In genomic region chr11:95688515-95688914, GRCm38 (mm10) we compare ENCODE assay signal across 7 mouse cellular contexts. TPM values are rescaled to one million over a fixed set of nuclear protein-coding genes. Genes with fewer than 3 reads are reported as not detected.
DNase-seq lines count a peak whose midpoint lies in the region; ATAC-seq lines count a peak whose summit lies in the region.

No protein-coding gene starts in this region.

- no peak overlapping the region for H3K4me3 ChIP-seq in heart, embryonic 14.5 days (ENCODE audit: control insufficient read depth in 1 of 2, insufficient read depth in 1 of 2, low read depth in 1 of 2, low read length in 2 of 2)

- DNase-seq in CD8-positive naive resting alpha-beta T cell, adult 2 months (ENCODE audit: low read depth in 2 of 2, low spot score in 2 of 2): peak; percentile 13 to 25
- peak; percentile 60 to 72 for DNase-seq in kidney, postnatal 36 days
- DNase-seq in neural tube, embryonic 10.5 days (ENCODE audit: extremely low spot score, low spot score): no peak
- DNase-seq in ovary, postnatal 14 days (ENCODE audit: low spot score): no peak

- H3K27ac ChIP-seq in heart, embryonic 14.5 days (replicated peaks in 1 of 2; ENCODE audit: control insufficient read depth in 1 of 2, insufficient read depth in 1 of 2, low read depth in 2 of 2, low read length in 2 of 2): peak overlapping the region; percentile 21 to 46

- H3K27me3 ChIP-seq in heart, embryonic 14.5 days (ENCODE audit: control insufficient read depth, insufficient read depth, low read length): no peaks in the 10 kb centered on the region

- ATAC-seq in activated CD4-positive, CD25-positive, alpha-beta regulatory T cell, adult 4 months: peak; percentile 87
- ATAC-seq in heart, embryonic 14.5 days (ENCODE audit: insufficient number of reproducible peaks, insufficient read depth, low FRiP score, low read depth): 0 out of 2 replicates have a peak, but pooled peaks have one; percentile 27
- ATAC-seq in megakaryocyte progenitor cell, adult 5-6 weeks (replicated peaks; ENCODE audit: poor library complexity): peak; percentile 70

- WGBS in heart, embryonic 14.5 days: 41% methylated on average over 6 of the region's 6 CpGs

- H3K9ac ChIP-seq in heart, embryonic 14.5 days (ENCODE audit: low read length): 0 out of 2 replicates have a peak overlapping the region, but pooled peaks have one; percentile 1

- no peaks in the 10 kb centered on the region for H3K9me3 ChIP-seq in heart, embryonic 14.5 days (ENCODE audit: control insufficient read depth, low read length)

- peaks cover 12 to 16% of the 10 kb centered on the region in 2 experiments for H3K4me1 ChIP-seq in heart, embryonic 14.5 days (ENCODE audit: control insufficient read depth in 2 of 2, insufficient read depth in 2 of 2, low read length in 2 of 2)

- peak overlapping the region; percentile 41 for H3K4me2 ChIP-seq in heart, embryonic 14.5 days (ENCODE audit: low read length)

- no peaks in the 10 kb centered on the region for H3K36me3 ChIP-seq in heart, embryonic 14.5 days (ENCODE audit: control insufficient read depth, insufficient read depth, low read length)

RNA-seq across cellular contexts. Expression of gene Phb, which starts 21.8 kb away (rescaled TPM):
- polyA plus RNA-seq in activated CD4-positive, CD25-positive, alpha-beta regulatory T cell, adult 4 months (2017; shearing (Covaris generic)): 100 to 1,000 TPM; 131 to 144 TPM
- 269 and 291 TPM in 2 replicates for polyA plus RNA-seq in heart, embryonic 14.5 days (2014; fragmentation: Nextera tagmentation; extraction: Ambion mirVana)
- 82.1 and 87.0 TPM in 2 replicates for total RNA-seq in megakaryocyte progenitor cell, adult 5-6 weeks (2015)
- total RNA-seq in megakaryocyte progenitor cell, adult 5-6 weeks (2017): 119 and 128 TPM in 2 replicates

RNA-seq across cellular contexts. Expression of gene Zfp652, which starts 24.0 kb away (rescaled TPM):
- 10 to 100 TPM in 1 of 2 experiments, 1 to 10 TPM in 1; 9.6 to 13.0 TPM for polyA plus RNA-seq in activated CD4-positive, CD25-positive, alpha-beta regulatory T cell, adult 4 months (2017; shearing (Covaris generic))
- 5.5 and 6.7 TPM in 2 replicates for polyA plus RNA-seq in heart, embryonic 14.5 days (2014; fragmentation: Nextera tagmentation; extraction: Ambion mirVana)
- 30.1 and 37.2 TPM in 2 replicates for total RNA-seq in megakaryocyte progenitor cell, adult 5-6 weeks (2015)
- 20.9 and 29.1 TPM in 2 replicates for total RNA-seq in megakaryocyte progenitor cell, adult 5-6 weeks (2017)

RNA-seq across cellular contexts. Expression of gene B130006D01Rik, which starts 34.9 kb away (rescaled TPM):
- polyA plus RNA-seq in activated CD4-positive, CD25-positive, alpha-beta regulatory T cell, adult 4 months (2017; shearing (Covaris generic)): 1 to 10 TPM; 3.9 to 4.9 TPM
- polyA plus RNA-seq in heart, embryonic 14.5 days (2014; fragmentation: Nextera tagmentation; extraction: Ambion mirVana): 0.91 and 1.1 TPM in 2 replicates
- 2.1 and 2.5 TPM in 2 replicates for total RNA-seq in megakaryocyte progenitor cell, adult 5-6 weeks (2015)
- 1.2 and 1.9 TPM in 2 replicates for total RNA-seq in megakaryocyte progenitor cell, adult 5-6 weeks (2017)

Comparison
In these comparisons a context has a peak if more than half of its experiments do, and no peak if none do; other contexts are left out.
1. DNase-seq: peak in CD8-positive naive resting alpha-beta T cell, adult 2 months (2 of 2) and kidney, postnatal 36 days (2 of 2); none in neural tube, embryonic 10.5 days (single experiment) and ovary, postnatal 14 days (single experiment).
2. ATAC-seq: peak in every context shown above with its lines; median percentile 87 in activated CD4-positive, CD25-positive, alpha-beta regulatory T cell, adult 4 months; 70 in megakaryocyte progenitor cell, adult 5-6 weeks; 27 in heart, embryonic 14.5 days.